ENCODE assay signal across 26 mouse cellular contexts in genomic region chr6:108618025-108618424, GRCm38 (mm10). TPM values are rescaled to one million over a fixed set of nuclear protein-coding genes. Genes with fewer than 3 reads are reported as not detected.
A peak's percentile ranks its signal among the peaks of the same experiment; 100 is the strongest.
DNase-seq lines count a peak whose midpoint lies in the region; ATAC-seq and TF ChIP-seq lines count a peak whose summit lies in the region.
"Had no signal": no experiment of that assay in that cellular context is flagged by ENCODE, and none has a peak within 500 bp of the region (broad histone marks: within the 10 kb centered on the region; RNA-seq: fewer than 3 reads in every experiment).

No protein-coding gene starts in this region.

- no peak overlapping the region for H3K9ac ChIP-seq in forebrain, embryonic 14.5 days (ENCODE audit: low read length)
- H3K9ac ChIP-seq: embryonic facial prominence, embryonic 13.5 days; embryonic facial prominence, embryonic 15.5 days; forebrain, embryonic 12.5 days; forebrain, embryonic 15.5 days; forebrain, postnatal 0 days had no signal

- TF ChIP-seq POLR2A in bone marrow, adult 2 months (IDR thresholded peaks at IDR 0.05; ENCODE audit: borderline replicate concordance, control insufficient read depth, low read depth, low read length): no peak

- 42% methylated on average over 10 of the region's 10 CpGs for WGBS in bone marrow, adult 2 months
- WGBS in forebrain, embryonic 14.5 days: 91% methylated on average over 10 of the region's 10 CpGs

- H3K36me3 ChIP-seq in forebrain, embryonic 14.5 days (ENCODE audit: control insufficient read depth, insufficient read depth, low read length): no peaks in the 10 kb centered on the region
- H3K36me3 ChIP-seq: embryonic facial prominence, embryonic 13.5 days; embryonic facial prominence, embryonic 15.5 days; forebrain, embryonic 10.5 days; forebrain, embryonic 12.5 days; forebrain, embryonic 15.5 days had no signal

- TF ChIP-seq CTCF in bone marrow, adult 2 months (IDR thresholded peaks at IDR 0.05; ENCODE audit: control insufficient read depth, insufficient read depth, low read length): no peak

- H3K4me2 ChIP-seq in forebrain, embryonic 14.5 days (ENCODE audit: low read length): no peak overlapping the region
- H3K4me2 ChIP-seq: embryonic facial prominence, embryonic 13.5 days; embryonic facial prominence, embryonic 15.5 days; forebrain, embryonic 12.5 days; forebrain, embryonic 15.5 days had no signal

- H3K27ac ChIP-seq in bone marrow, adult 2 months (ENCODE audit: control insufficient read depth, insufficient read depth, low read depth, low read length, poor library complexity): peak overlapping the region; percentile 66
- no peak overlapping the region for H3K27ac ChIP-seq in forebrain, embryonic 14.5 days (ENCODE audit: low read depth, low read length)
- H3K27ac ChIP-seq: embryonic facial prominence, embryonic 13.5 days; embryonic facial prominence, embryonic 15.5 days; forebrain, embryonic 10.5 days; forebrain, embryonic 12.5 days; forebrain, embryonic 15.5 days had no signal

- no peak overlapping the region for H3K4me3 ChIP-seq in bone marrow, adult 2 months (replicated peaks; ENCODE audit: control insufficient read depth, low read depth, low read length)
- no peak overlapping the region for H3K4me3 ChIP-seq in forebrain, embryonic 14.5 days (ENCODE audit: low read depth, low read length)
- H3K4me3 ChIP-seq: embryonic facial prominence, embryonic 13.5 days; embryonic facial prominence, embryonic 15.5 days; erythroblast, embryonic 14.5 days; forebrain, embryonic 10.5 days; forebrain, embryonic 12.5 days; forebrain, embryonic 15.5 days had no signal

- H3K4me1 ChIP-seq in bone marrow, adult 2 months (ENCODE audit: control insufficient read depth, insufficient read depth, low read length): peaks cover 2% of the 10 kb centered on the region; the same call in 1 of the 2 replicates
- no peaks in the 10 kb centered on the region for H3K4me1 ChIP-seq in forebrain, embryonic 14.5 days (ENCODE audit: control insufficient read depth, insufficient read depth, low read length)
- H3K4me1 ChIP-seq: embryonic facial prominence, embryonic 13.5 days; embryonic facial prominence, embryonic 15.5 days; forebrain, embryonic 10.5 days; forebrain, embryonic 12.5 days; forebrain, embryonic 15.5 days had no signal

- H3K9me3 ChIP-seq in forebrain, embryonic 14.5 days (replicated peaks; ENCODE audit: control insufficient read depth, low read length): no peaks in the 10 kb centered on the region
- H3K9me3 ChIP-seq: embryonic facial prominence, embryonic 13.5 days; embryonic facial prominence, embryonic 15.5 days; forebrain, embryonic 10.5 days; forebrain, embryonic 12.5 days; forebrain, embryonic 15.5 days had no signal

- peak; percentile 81 for ATAC-seq in granulocyte monocyte progenitor cell, adult 5-6 weeks (replicated peaks; ENCODE audit: poor library complexity, severe bottlenecking)
- ATAC-seq in megakaryocyte progenitor cell, adult 5-6 weeks (replicated peaks; ENCODE audit: poor library complexity): peak; percentile 75
- no peak for ATAC-seq in forebrain, embryonic 14.5 days
- ATAC-seq: activated CD4-positive, CD25-positive, alpha-beta regulatory T cell, adult 4 months; forebrain, embryonic 15.5 days; forebrain, postnatal 0 days had no signal

- H3K27me3 ChIP-seq in forebrain, embryonic 14.5 days (replicated peaks; ENCODE audit: control insufficient read depth, insufficient read depth, low read length): no peaks in the 10 kb centered on the region
- H3K27me3 ChIP-seq: embryonic facial prominence, embryonic 13.5 days; embryonic facial prominence, embryonic 15.5 days; forebrain, embryonic 12.5 days; forebrain, embryonic 15.5 days had no signal

- peak; percentile 48 for DNase-seq in 416B (ENCODE audit: low read depth)
- DNase-seq in layer of hippocampus, adult 9-11 months: no peak
- DNase-seq in urinary bladder, postnatal 14 days (ENCODE audit: low spot score): no peak
- DNase-seq in c-Kit-positive CD71-positive TER-119-positive erythroid progenitor cells, embryonic 14.5 days (ENCODE audit: low spot score): no peak
- DNase-seq in forebrain, embryonic 14.5 days (ENCODE audit: low spot score): no peak
- DNase-seq: adrenal gland, adult 2 months; adrenal gland, postnatal 10 days; adrenal gland, postnatal 25 days; cerebellum, adult 11 months; cerebellum, adult 18-20 months; cerebellum, adult 8-10 months; cerebellum, adult 9-11 months; cerebellum, postnatal 14 days; cerebellum, postnatal 36 days; embryo, embryonic 11 days; forebrain, postnatal 0 days had no signal

RNA-seq across cellular contexts. Expression of gene Bhlhe40, which starts 42.4 kb away (rescaled TPM):
- polyA plus RNA-seq in bone marrow, adult 2 months (2011; ENCODE audit: insufficient read depth, insufficient read length, low replicate concordance, missing spikeins): 3.8 and 6.9 TPM in 2 replicates
- 1.7 and 2.1 TPM in 2 replicates for total RNA-seq in granulocyte monocyte progenitor cell, adult 5-6 weeks (2014; fragmentation: Nextera tagmentation)
- 3.5 and 5.9 TPM in 2 replicates for total RNA-seq in granulocyte monocyte progenitor cell, adult 5-6 weeks (2017)
- total RNA-seq in megakaryocyte progenitor cell, adult 5-6 weeks (2015): 3.4 and 3.5 TPM in 2 replicates
- total RNA-seq in megakaryocyte progenitor cell, adult 5-6 weeks (2017): 2.9 and 4.1 TPM in 2 replicates
- polyA plus RNA-seq in forebrain, embryonic 14.5 days (2014; fragmentation: Nextera tagmentation; extraction: Ambion mirVana): 5.0 and 6.7 TPM in 2 replicates
